Mouse (Mus musculus) retina, postnatal 7 days (tissue): ENCODE data around the gene Aadac.

Experiments used
- DNase-seq: peaks from one replicate; pipeline ENCODE4 v3.0.0-alpha.2; 2012; ENCODE audit warnings: low read depth, low spot score

The Aadac gene

DNA sequence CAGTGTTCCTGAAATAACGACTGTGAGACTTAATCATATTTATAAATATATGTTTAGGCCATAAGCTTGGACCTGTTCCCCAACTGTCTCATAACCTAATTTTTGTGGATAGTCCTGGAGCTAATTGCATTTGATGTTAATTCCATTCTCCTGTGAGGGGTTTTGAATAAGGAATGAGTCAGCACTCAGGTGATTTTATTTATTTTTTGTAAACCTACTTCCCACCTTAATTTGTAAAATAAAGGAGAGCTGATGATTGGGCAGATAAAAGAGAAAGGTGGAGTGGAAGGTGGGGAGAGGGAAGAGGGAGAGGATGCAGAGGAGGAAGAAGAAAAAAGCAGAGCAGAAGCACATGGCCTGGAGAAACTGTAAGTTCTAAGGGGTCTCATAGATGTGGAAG, at the start of gene Aadac:
Gene Aadac, plus strand, starts transcription at position 301 of the 400 bp plus-strand sequence.
- DNase-seq: no peak

DNA sequence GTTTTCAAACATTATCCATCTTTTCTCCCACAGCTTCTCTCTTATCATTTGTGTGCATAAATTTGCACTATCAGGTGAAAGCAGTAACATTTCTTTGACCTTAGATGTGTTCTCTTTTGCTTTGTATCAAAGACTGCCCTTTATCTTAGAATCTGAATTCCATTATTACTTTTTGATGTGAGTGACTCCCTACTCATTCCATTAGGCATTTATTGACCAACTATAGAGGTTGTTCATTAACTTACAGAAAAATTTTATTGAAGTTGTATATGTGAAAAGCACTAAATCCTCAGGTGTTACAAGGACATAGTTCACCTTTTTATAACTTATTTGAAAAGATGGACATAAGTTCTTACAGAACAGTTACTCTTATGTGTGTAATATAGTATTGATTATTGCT, 21.9 kb upstream of the Aadac start:
- no peak for DNase-seq

DNA sequence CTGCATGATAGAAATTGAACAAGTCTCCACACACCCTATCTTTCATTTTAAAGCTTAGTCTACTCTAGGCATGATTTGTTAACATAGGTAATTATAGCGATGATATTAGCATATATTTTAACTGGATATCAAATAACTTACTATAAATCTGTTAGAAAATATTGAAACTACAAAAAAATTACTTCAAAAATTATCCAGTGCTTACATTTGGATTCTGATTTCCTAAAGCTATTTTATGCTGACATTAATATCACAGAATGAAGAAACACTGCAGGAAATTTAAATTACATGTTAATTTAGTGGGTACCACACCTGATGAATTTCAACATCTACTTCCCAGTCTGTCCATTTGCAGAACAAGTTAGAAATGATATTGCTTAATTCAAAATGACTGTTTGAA, 19.1 kb upstream of the Aadac start, which contains the start of gene Aadacl2:
Gene Aadacl2, plus strand, starts transcription at position 301 of the 400 bp plus-strand sequence.
- DNase-seq: no peak

DNA sequence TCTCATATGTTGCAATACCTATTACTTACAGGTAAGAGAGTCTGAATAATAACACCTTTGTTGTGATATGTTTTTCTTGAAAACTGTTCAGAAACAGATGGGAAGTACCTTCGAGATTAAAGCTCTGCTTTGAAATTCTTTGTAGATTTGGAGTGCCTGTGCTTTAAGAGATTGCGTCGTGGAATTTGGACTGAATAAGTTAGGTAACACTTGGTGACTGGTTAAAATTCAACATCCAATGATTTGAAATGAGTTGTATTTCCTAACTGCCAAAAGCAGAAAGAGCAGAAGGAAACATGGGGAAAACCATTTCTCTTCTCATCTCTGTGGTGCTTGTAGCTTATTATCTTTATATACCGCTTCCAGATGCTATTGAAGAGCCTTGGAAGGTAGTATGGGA, 6.0 kb downstream of the Aadac start:
- no peak for DNase-seq

DNA sequence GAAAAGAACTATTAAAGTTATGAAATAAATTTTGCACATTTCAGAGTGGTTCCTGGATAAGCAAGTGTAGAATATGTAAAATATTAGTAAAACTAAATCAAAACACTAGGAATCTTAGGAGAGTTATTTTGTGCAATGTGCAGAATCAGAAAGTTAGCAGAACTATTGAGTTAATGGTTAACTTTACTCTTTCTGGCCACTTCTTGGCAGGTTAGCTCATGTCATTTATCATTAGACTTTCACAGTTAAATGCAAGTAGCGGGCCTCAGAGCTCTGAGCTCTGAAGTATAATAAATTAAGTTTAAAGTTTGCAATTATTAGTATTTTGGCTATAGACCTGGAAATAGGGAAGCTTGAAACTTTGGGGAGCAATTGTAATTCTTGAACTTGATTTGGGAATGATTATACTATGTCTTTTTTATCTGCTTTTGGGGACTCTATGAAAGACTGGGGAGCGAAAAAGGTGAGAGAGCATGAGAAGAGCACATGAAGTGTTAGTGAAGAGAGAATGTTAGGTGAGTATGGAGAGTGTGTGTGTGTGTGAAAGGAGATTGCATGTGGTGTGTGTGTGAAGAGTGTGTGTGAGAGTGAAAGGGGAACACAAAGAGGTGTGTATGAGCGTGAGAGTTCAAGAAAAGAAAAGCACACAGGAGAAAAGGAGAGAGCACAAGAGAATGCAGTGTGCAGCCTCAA, 20.9 kb downstream of the Aadac start:
- no peak for DNase-seq

DNA sequence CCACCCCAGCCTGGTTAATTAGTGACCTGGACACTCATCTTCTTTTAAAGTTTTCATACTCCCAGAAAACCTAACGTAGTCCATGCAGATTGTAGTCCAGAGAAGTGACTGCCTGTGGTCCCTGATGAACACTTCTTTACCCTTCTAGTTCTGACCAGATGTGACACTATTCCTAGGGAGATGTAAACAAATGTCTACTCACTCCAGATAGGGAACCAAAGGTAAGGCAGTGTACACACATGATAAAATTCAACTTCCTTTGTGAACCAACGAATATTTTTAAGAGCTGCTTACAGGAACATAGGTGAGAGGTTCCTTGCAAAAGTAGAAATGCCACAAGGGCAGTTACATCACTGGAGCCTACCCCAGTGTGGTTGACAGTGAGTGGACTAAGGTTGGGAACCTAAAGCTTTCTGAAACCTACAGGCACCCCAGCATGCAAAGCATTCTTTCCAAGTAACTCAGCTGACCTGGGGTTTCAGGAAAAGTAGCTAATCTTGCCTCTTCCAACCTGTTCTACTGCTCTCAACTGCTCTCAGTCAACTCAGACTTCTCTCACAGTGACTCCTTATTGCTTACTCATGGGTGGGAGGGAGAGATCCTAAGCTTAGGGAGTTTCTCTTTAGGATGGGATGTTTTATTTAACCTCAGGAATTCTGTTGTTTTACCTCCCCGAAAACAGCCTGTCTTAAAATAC, 27.9 kb downstream of the Aadac start:
- DNase-seq: no peak

DNA sequence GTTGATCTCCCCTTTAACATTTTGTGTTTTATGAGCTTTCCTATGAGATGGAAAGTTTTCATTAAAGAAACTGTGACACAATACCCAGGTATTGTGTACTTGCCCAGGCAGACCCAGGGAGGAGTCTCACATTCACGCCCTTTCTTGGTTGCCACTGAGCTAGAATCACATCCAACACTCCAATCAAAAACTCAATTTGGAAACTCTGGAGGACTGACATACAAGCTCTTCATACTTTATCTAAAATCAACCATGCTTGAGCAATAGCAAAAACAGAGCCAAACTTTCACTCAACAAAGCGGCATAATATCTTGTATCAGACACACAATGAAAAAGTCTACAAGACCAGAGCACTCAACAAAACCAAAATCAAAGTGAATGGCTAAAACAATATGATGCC, 28.4 kb downstream of the Aadac start:
- no peak for DNase-seq

DNA sequence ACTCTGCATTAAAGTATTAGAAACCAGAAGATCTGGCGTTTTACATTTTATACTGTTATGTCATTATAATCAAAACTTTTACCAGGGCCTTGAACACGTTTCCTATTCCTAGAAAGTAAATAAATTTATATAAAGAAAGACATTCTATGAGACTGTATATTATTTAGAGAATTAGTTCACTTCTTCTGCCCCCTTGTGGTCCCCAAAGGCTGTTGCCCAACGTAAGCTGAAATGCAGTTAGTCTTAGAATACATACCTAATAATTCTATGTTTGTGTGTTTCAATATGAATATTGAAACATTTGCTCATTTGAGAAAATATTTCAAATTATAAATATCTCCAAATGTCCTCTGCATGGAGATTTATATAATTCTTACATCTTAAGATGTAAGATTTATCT, 30.9 kb downstream of the Aadac start:
- no peak for DNase-seq

DNA sequence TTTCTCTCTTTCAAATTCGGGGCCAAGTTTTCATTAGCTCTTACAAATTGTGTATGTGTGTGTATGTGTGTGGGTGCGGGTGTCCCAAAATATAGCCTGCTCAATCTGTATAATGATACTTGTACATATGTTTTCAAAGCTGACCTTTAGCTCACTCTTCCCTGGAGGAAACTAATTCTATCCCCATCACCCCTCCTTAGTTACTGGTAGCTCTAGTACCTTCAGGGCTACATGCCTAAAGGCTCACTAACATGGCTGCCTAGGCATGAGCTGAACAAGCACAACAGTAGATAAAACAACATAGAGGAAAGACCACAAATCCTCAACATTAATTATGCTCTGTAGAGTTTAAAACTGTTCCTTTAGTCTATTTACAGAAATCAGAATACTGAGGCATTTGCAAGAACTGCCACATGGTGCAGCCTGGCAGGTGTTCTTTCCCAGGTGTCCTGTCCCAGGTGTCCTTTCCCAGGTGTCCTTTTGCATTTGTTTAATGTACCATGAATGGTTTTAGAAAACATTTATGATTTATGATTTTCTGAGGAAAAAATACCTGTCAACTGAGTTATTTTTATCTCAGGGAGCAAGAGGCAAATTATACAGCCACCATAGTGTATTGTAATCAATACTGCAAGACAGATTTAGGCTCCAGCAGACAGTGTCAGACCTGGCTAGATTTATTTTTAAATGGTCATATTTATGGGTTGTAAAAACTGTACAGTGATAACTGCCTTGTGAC, 31.7 kb downstream of the Aadac start:
- no peak for DNase-seq

DNA sequence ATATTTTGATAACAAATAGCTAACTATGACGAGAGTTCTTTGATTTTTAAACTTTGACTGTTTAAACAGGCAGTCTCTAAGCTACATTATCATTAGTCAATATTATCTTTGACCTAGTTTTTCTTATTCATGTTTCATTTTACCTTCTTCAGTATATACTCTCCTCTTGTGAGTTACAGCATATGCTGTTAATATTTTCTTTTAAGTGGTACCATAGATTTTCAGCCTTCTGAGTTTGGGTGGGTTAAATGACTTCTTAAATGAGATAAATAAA, 32.2 kb downstream of the Aadac start:
- DNase-seq: no peak

DNA sequence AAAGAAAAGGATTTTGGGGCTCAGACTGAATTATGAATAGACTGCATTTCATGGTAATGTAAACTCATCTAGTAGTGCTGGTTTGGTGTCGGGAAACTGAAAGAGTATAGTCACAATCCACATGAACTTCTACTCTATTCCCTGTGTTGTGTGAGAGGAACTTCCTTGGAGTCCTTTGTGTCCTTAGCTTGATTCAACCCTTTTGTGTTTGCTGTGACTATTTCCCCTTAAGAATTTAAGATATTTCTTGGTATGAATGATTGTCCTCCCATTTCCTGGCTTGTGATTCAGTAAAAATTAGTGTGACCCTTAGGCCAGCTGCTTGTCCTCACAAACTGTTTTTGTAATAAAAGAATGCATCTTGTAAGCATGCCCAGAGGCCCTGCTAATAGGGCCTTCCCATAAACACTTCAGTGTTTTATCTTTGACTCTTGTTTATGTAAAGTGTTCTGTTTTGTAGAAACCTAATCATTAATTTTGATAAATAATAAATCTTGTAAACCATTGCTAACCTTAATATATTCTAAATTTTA, 53.4 kb downstream of the Aadac start:
- no peak for DNase-seq

DNA sequence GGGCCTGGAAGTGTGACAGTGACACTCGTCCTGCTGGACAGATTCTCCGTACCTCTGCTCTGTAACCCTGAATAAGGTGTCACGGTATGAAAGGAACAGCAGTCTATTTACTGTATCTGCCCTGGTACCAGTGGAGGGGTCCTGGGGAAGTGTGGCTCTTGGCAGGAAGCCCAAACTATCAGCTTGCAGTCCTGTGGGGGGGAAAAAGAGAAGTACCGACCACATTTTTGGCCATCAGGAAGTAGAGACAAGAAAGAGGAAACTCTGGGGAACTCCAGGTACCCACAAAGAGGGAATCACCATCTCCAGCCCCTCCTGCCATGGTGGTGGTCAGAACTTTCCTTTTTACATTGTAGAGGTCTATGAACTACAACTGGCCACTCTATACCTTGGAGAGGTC, 55.1 kb downstream of the Aadac start:
- DNase-seq: no peak

DNA sequence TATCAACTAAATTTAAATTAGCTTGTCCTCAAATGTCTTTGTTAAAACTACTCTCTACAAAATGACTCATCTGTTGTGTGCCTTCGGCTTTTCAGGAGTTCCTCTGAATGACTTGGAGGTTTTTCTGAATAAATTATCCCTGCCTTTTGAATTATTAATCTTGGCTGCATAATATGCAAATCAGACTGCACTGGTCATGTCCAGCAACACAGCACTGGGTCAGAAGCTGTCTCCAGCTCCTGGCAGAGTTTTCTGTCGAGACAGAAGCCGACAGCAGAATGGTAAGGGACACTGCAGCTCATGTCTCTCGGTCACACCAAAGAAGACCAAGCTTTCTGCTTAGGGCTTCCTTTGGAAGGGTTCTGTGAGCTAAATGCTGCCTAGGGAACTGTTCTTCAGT, 56.1 kb downstream of the Aadac start, which contains the start of gene Sucnr1:
Gene Sucnr1, plus strand, starts transcription at position 222 of the 400 bp plus-strand sequence.
- no peak for DNase-seq

DNA sequence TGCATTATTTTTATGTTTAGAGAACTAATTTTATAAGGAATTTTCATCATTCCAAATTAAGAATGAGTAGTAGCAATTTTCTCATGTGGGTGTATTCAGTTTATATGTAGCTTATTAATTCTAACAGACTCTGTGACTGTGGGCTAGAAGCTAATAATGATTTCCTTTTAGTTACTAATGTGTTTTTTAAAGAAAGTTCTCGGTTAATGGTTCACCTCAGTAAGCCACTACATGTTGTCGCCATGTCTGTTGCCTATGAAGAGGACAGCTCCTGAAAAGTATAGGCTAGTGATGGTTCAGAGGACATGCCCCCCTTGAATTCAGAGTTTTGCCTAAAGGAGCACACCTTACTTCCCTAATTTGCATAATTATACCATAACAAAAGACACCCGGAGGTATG, 57.2 kb downstream of the Aadac start:
- no peak for DNase-seq

DNA sequence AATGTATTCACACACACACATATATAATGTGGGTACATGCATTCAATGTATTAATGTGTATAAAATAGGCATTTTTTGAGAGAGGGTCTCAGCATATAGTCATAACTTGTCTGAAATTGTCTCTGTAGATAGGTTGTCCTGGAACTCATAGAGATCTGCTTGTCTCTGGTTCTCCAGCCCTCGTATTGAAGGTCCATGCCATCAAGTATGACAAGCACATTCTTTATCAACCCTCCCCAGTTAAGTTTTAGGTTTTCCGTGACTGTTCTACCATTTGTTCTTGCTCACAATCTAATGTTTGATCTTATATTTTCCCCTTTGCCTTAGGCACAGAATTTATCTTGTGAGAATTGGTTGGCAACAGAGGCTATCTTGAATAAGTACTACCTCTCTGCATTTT, 60.2 kb downstream of the Aadac start:
- DNase-seq: no peak
